Mouse (Mus musculus) embryonic facial prominence, embryonic 13.5 days (tissue): ENCODE results near the gene Ubxn10. TPM values are rescaled to one million over a fixed set of nuclear protein-coding genes. Genes with fewer than 3 reads are reported as not detected.

Experiments
- ATAC-seq: fragments of 200-750 bp; cut with Nextera tagmentation; 2 replicates; pipeline ENCODE4 v1.8.0; 2017; ENCODE audit warnings: low read depth; ENCODE audit not compliant: insufficient number of reproducible peaks, insufficient read depth, low FRiP score, low TSS enrichment
- H3K27ac ChIP-seq: fragments of 300-500 bp; sonication (generic); 2 replicates; pipeline ENCODE4 v1.5.1; 2015; ENCODE audit warnings: moderate library complexity, mild to moderate bottlenecking, inconsistent platforms
- H3K27me3 ChIP-seq: fragments of 300-500 bp; sonication (generic); 2 replicates; pipeline ENCODE4 v1.6.1; 2015; ENCODE audit warnings: mild to moderate bottlenecking, inconsistent platforms
- H3K36me3 ChIP-seq: fragments of 300-500 bp; sonication (generic); 2 replicates; pipeline ENCODE4 v1.6.1; 2015; ENCODE audit warnings: mild to moderate bottlenecking, inconsistent platforms
- H3K4me1 ChIP-seq: fragments of 300-500 bp; sonication (generic); 2 replicates; pipeline ENCODE4 v1.6.1; 2015; ENCODE audit warnings: inconsistent platforms
- H3K4me2 ChIP-seq: fragments of 300-500 bp; sonication (generic); 2 replicates; pipeline ENCODE4 v1.6.1; 2015; ENCODE audit warnings: moderate library complexity, mild to moderate bottlenecking, inconsistent platforms
- H3K4me3 ChIP-seq: fragments of 300-500 bp; sonication (generic); 2 replicates; pipeline ENCODE4 v1.5.1; 2015; ENCODE audit warnings: mild to moderate bottlenecking, inconsistent platforms
- H3K9ac ChIP-seq: fragments of 300-500 bp; sonication (generic); 2 replicates; pipeline ENCODE4 v1.6.1; 2015; ENCODE audit warnings: mild to moderate bottlenecking, inconsistent platforms
- H3K9me3 ChIP-seq: fragments of 300-500 bp; sonication (generic); 2 replicates; pipeline ENCODE4 v1.6.1; 2016; ENCODE audit warnings: inconsistent platforms
- WGBS: fragments of 180-500 bp; shearing (Covaris S2); methylation state at CpG from one replicate; pipeline ENCODE4 v1.1.7; 2015; ENCODE audit warnings: mixed read lengths; 5-methylcytosine and 5-hydroxymethylcytosine counted together
- polyA plus RNA-seq: library from polyadenylated mRNA; unstranded; fragments of >200 nt; fragmentation: Nextera tagmentation; extraction: Ambion mirVana; gene quantifications from 2 replicates; pipeline ENCODE4 v1.2.1, GENCODE M21; 2015

Ubxn10 gene
- polyA plus RNA-seq, 1 experiment from 2014 or later: 0.65 TPM

GRCm38 (mm10) chr4:138698296-138698695 is 38.7 kb downstream of the Ubxn10 start:
- Histone ChIP-seq H3K27me3 (peaks cover 34% of the 10 kb centered on the region), H3K9ac (no peak overlapping the region), H3K4me1 (no peaks in the 10 kb centered on the region), H3K4me2 (no peak overlapping the region), H3K27ac (no peak overlapping the region), H3K4me3 (no peak overlapping the region), H3K36me3 (no peaks in the 10 kb centered on the region), H3K9me3 (no peaks in the 10 kb centered on the region)
- 53% methylated on average over 2 of the region's 2 CpGs for WGBS
- no peak for ATAC-seq

- no peak for ATAC-seq
- H3K27ac ChIP-seq: no peak overlapping the region
- H3K36me3 ChIP-seq: no peaks in the 10 kb centered on the region
- WGBS: 44% methylated on average over 8 of the region's 10 CpGs
- H3K4me3 ChIP-seq: no peak overlapping the region
- H3K27me3 ChIP-seq: peaks cover 37% of the 10 kb centered on the region
- no peaks in the 10 kb centered on the region for H3K9me3 ChIP-seq
- no peak overlapping the region for H3K9ac ChIP-seq
- H3K4me2 ChIP-seq: no peak overlapping the region
- H3K4me1 ChIP-seq: no peaks in the 10 kb centered on the region
Observed at GRCm38 (mm10) chr4:138697166-138697860, 39.7 kb downstream of the Ubxn10 start.

GRCm38 (mm10) chr4:138696720-138697119 is 40.2 kb downstream of the Ubxn10 start:
- Histone ChIP-seq H3K9me3 (no peaks in the 10 kb centered on the region), H3K4me1 (no peaks in the 10 kb centered on the region), H3K27ac (no peak overlapping the region), H3K36me3 (no peaks in the 10 kb centered on the region), H3K4me2 (no peak overlapping the region), H3K27me3 (peaks cover 43% of the 10 kb centered on the region), H3K4me3 (no peak overlapping the region), H3K9ac (no peak overlapping the region)
- whole genome bisulfite sequencing: 14% methylated on average over 7 of the region's 7 CpGs
- ATAC-seq: no peak

GRCm38 (mm10) chr4:138693043-138693692 is 43.8 kb downstream of the Ubxn10 start:
- ATAC-seq: no peak
- Histone ChIP-seq H3K4me2 (no peak overlapping the region), H3K27ac (no peak overlapping the region), H3K4me1 (0 out of 2 replicates have a peak, but pooled peaks cover 3% of the 10 kb centered on the region), H3K9ac (no peak overlapping the region), H3K36me3 (no peaks in the 10 kb centered on the region), H3K27me3 (peaks cover 74% of the 10 kb centered on the region), H3K9me3 (no peaks in the 10 kb centered on the region), H3K4me3 (no peak overlapping the region)
- 53% methylated on average over 12 of the region's 12 CpGs for WGBS

GRCm38 (mm10) chr4:138691443-138692181 is 45.4 kb downstream of the Ubxn10 start:
- Histone ChIP-seq H3K27me3 (peaks cover 70% of the 10 kb centered on the region), H3K4me2 (no peak overlapping the region), H3K9me3 (no peaks in the 10 kb centered on the region), H3K27ac (no peak overlapping the region), H3K4me1 (0 out of 2 replicates have a peak, but pooled peaks cover 3% of the 10 kb centered on the region), H3K4me3 (no peak overlapping the region), H3K9ac (no peak overlapping the region), H3K36me3 (no peaks in the 10 kb centered on the region)
- WGBS: 14% methylated on average over 19 of the region's 19 CpGs
- ATAC-seq: no peak

- no peak overlapping the region for H3K27ac ChIP-seq
- H3K4me3 ChIP-seq: no peak overlapping the region
- no peak overlapping the region for H3K4me2 ChIP-seq
- H3K9me3 ChIP-seq: no peaks in the 10 kb centered on the region
- H3K4me1 ChIP-seq: 0 out of 2 replicates have a peak, but pooled peaks cover 3% of the 10 kb centered on the region
- H3K36me3 ChIP-seq: no peaks in the 10 kb centered on the region
- 5% methylated on average over 4 of the region's 4 CpGs for WGBS
- no peak for ATAC-seq
- H3K27me3 ChIP-seq: peaks cover 60% of the 10 kb centered on the region
- H3K9ac ChIP-seq: no peak overlapping the region
Observed at GRCm38 (mm10) chr4:138690561-138690960, 46.4 kb downstream of the Ubxn10 start.

DNA sequence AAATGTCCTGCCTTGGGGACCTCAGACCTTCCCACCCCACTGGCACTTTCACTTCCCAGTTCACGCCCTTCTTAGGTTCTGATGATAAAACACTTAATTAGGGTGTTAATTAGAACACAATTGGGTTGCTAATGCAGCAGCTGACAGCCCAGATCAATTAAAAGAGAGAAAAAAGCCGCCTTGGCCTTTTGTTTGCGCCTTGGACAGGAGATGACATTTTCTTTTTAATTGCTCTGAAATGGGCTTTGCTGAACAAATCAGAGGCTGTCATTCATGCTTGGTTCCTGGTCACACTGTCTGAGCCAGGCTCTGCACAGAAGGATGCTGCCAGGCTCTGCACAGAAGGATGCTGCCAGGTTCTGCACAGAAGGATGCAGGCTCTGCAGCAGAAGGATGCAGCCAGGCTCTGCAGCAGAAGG is 47.9 kb downstream of the Ubxn10 start:
- no peak overlapping the region for H3K4me2 ChIP-seq
- H3K36me3 ChIP-seq: no peaks in the 10 kb centered on the region
- WGBS: 23% methylated on average over 3 of the region's 3 CpGs
- no peaks in the 10 kb centered on the region for H3K9me3 ChIP-seq
- H3K9ac ChIP-seq: no peak overlapping the region
- H3K4me1 ChIP-seq: peaks cover 3% of the 10 kb centered on the region; the same call in 1 of the 2 replicates
- ATAC-seq: no peak
- H3K4me3 ChIP-seq: no peak overlapping the region
- peaks cover 60% of the 10 kb centered on the region for H3K27me3 ChIP-seq
- no peak overlapping the region for H3K27ac ChIP-seq

DNA sequence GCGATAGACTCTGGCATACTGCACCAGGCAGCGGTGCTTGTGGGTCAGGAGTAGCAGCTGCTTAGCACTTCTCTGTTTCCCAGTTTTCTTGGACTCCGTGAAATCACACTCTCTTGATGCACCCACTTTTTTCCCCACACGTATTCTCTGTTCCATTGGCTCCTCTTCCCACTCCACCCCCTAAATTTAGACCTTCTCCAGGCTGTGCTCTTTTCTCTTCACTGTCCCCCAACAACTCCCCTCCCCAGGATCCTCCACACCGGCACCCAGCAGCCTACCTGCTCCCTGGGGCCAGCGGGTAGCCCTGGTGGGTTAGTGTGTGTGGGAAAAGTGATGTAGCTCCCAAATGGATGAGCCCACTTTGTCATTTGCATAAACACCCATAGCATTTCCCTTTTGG is 51.2 kb downstream of the Ubxn10 start:
- Histone ChIP-seq H3K27me3 (peaks cover 31% of the 10 kb centered on the region), H3K4me1 (no peaks in the 10 kb centered on the region; the same call in 1 of the 2 replicates), H3K9ac (no peak overlapping the region), H3K36me3 (no peaks in the 10 kb centered on the region), H3K27ac (no peak overlapping the region), H3K4me3 (no peak overlapping the region), H3K9me3 (no peaks in the 10 kb centered on the region), H3K4me2 (no peak overlapping the region)
- WGBS: 82% methylated on average over 6 of the region's 6 CpGs
- no peak for ATAC-seq

DNA sequence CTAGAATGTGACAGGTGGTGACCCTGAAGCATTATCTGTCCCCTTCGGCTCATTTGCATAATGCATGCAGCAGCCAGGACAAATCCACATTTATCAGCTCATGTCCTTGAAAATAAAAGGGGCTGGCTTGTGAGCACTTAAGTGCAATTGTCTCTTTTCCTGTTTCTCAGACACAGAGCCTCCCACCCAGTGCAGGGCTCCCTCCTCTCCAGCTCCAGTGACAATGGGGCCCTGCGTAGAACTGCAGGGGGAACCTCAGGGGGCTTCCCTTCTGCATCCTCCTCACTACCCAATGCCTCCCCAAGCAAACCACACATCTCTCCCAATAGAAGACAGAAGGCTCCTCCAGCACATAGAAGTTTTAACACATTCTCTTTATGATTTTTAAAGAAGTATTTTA is 54.2 kb downstream of the Ubxn10 start:
- no peak for ATAC-seq

DNA sequence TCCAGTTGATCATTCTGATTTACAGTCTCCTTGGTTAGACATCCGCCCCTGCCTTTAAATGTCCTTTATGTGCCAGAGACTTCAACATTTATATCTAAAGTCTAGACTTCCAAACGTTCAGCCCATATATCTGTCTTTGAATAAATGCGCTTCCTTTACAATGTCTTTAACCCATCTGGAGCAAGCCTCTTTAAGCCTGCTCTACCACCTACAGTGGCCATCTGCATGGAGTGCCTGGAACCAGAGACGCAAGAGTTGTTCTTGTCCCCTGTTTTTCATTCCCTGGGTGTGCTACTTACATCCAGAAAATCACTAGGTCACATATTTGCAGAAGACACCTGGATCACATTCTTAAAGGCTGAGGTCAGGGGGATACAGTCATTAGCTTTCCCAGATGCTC is 56.8 kb downstream of the Ubxn10 start:
- Histone ChIP-seq H3K4me3 (no peak overlapping the region), H3K9me3 (no peaks in the 10 kb centered on the region), H3K27ac (no peak overlapping the region), H3K4me1 (no peaks in the 10 kb centered on the region; the same call in 1 of the 2 replicates), H3K27me3 (0 out of 2 replicates have a peak, but pooled peaks cover 6% of the 10 kb centered on the region), H3K4me2 (no peak overlapping the region), H3K9ac (no peak overlapping the region), H3K36me3 (no peaks in the 10 kb centered on the region)
- 69% methylated on average over 4 of the region's 4 CpGs for WGBS
- ATAC-seq: no peak

More for the DNA sequence above, 54.2 kb downstream of the Ubxn10 start:
- Histone ChIP-seq H3K27me3 (0 out of 2 replicates have a peak, but pooled peaks cover under 1% of the 10 kb centered on the region), H3K27ac (no peak overlapping the region), H3K4me2 (no peak overlapping the region), H3K9me3 (no peaks in the 10 kb centered on the region), H3K4me1 (no peaks in the 10 kb centered on the region; the same call in 1 of the 2 replicates), H3K4me3 (no peak overlapping the region), H3K36me3 (no peaks in the 10 kb centered on the region), H3K9ac (no peak overlapping the region)
- WGBS: 61% methylated on average over 2 of the region's 2 CpGs

DNA sequence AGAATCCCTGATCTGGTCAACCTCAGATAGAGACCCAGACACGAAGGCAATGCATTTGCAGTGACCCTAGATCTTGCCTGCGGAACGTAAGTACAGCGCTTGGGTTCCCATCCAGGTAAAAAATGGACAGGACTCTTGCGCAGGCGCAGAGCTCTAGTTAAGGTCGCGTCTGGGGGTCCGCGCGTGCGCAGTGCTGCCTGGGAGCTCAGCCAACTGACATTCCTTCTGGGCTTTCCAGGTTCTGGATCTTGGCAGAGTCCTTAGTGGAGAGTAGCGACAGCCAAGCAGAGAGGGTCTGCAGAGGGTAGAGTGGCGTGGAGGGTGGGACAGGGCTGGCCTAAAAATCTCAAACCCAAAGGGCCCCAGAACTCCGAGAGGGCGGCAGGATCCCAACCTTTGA is 59.4 kb downstream of the Ubxn10 start:
- Histone ChIP-seq H3K27me3 (peaks cover 6% of the 10 kb centered on the region; the same call in 1 of the 2 replicates), H3K36me3 (no peaks in the 10 kb centered on the region), H3K27ac (no peak overlapping the region), H3K4me2 (no peak overlapping the region), H3K9ac (no peak overlapping the region), H3K9me3 (no peaks in the 10 kb centered on the region), H3K4me1 (no peaks in the 10 kb centered on the region), H3K4me3 (no peak overlapping the region)
- ATAC-seq: 0 out of 2 replicates have a peak, but pooled peaks have one; percentile 3
- WGBS: 19% methylated on average over 16 of the region's 16 CpGs
